Mouse (Mus musculus): ENCODE data around the gene Net1. TPM values are rescaled to one million over a fixed set of nuclear protein-coding genes. Genes with fewer than 3 reads are reported as not detected.
"Not testable (repeated sequence)": the region's sequence is repeated elsewhere in the genome, so short reads cannot be mapped to it uniquely, and the experiment has no call there.

The Net1 gene
- polyA plus RNA-seq, 1 experiment from 2014 or later = 101 TPM

- not testable (repeated sequence) for H3K27ac ChIP-seq; H3K4me1 ChIP-seq; H3K27me3 ChIP-seq (ENCODE audit: low read depth, poor library complexity, severe bottlenecking); DNase-seq (ENCODE audit: low spot score); H3K9me3 ChIP-seq (replicated peaks); H3K36me3 ChIP-seq; H3K4me3 ChIP-seq
- 83% methylated on average over 3 of the region's 3 CpGs for WGBS
These were observed 64.2 kb downstream of the Net1 start, which contains the start of gene Calm5 for GRCm38 (mm10) chr13:3853648-3854333. Gene Calm5 (plus strand): TSS chr13:3854173.

- DNase-seq (ENCODE audit: low spot score) = no peak
- H3K4me3 ChIP-seq = no peak overlapping the region
- H3K36me3 ChIP-seq = no peaks in the 10 kb centered on the region
- no peaks in the 10 kb centered on the region for H3K4me1 ChIP-seq
- WGBS = 80% methylated on average over 1 of the region's 1 CpGs
- no peaks in the 10 kb centered on the region for H3K9me3 ChIP-seq (replicated peaks)
- no peak overlapping the region for H3K27ac ChIP-seq
- H3K27me3 ChIP-seq (ENCODE audit: low read depth, poor library complexity, severe bottlenecking) = no peaks in the 10 kb centered on the region
These were observed 67.7 kb downstream of the Net1 start for GRCm38 (mm10) chr13:3850330-3850729.

- not testable (repeated sequence) for DNase-seq (ENCODE audit: low spot score); H3K36me3 ChIP-seq; H3K4me3 ChIP-seq; H3K27ac ChIP-seq; H3K27me3 ChIP-seq (ENCODE audit: low read depth, poor library complexity, severe bottlenecking); H3K4me1 ChIP-seq; H3K9me3 ChIP-seq (replicated peaks)
These were observed 77.4 kb downstream of the Net1 start for GRCm38 (mm10) chr13:3840662-3841061.

- H3K4me3 ChIP-seq; H3K9me3 ChIP-seq (replicated peaks); H3K27me3 ChIP-seq (ENCODE audit: low read depth, poor library complexity, severe bottlenecking); H3K27ac ChIP-seq; H3K36me3 ChIP-seq; H3K4me1 ChIP-seq; DNase-seq (ENCODE audit: low spot score): not testable (repeated sequence)
These were observed 80.7 kb downstream of the Net1 start, which contains the start of gene Calm4 for GRCm38 (mm10) chr13:3837312-3837807. Gene Calm4 (plus strand): TSS chr13:3837757.

GRCm38 (mm10) chr13:3833644-3834043, 84.4 kb downstream of the Net1 start:
- DNase-seq (ENCODE audit: low spot score); H3K4me3 ChIP-seq; H3K9me3 ChIP-seq (replicated peaks); H3K36me3 ChIP-seq; H3K27ac ChIP-seq; H3K27me3 ChIP-seq (ENCODE audit: low read depth, poor library complexity, severe bottlenecking); H3K4me1 ChIP-seq: not testable (repeated sequence)

- Histone ChIP-seq H3K27ac (no peak overlapping the region), H3K4me1 (no peaks in the 10 kb centered on the region), H3K36me3 (no peaks in the 10 kb centered on the region), H3K4me3 (no peak overlapping the region), H3K9me3 (replicated peaks) (no peaks in the 10 kb centered on the region), H3K27me3 (ENCODE audit: low read depth, poor library complexity, severe bottlenecking) (no peaks in the 10 kb centered on the region)
- no peak for DNase-seq (ENCODE audit: low spot score)
- WGBS = 71% methylated on average over 2 of the region's 2 CpGs
These were observed 85.6 kb downstream of the Net1 start for GRCm38 (mm10) chr13:3832450-3832849.

Small RNAs within 50 kb of the gene (microRNA-seq; reads per million reads assigned to microRNA genes)
- not detected for gene Gm22460

Other genes starting within 250 kb of the Net1 start
- gene Calml3, start 113.9 kb downstream of the Net1 start, polyA plus RNA-seq (2016; fragmentation: Nextera tagmentation; extraction: Ambion mirVana) = not detected in 2 replicates
- gene Calm4, start 80.5 kb downstream of the Net1 start, polyA plus RNA-seq (2016; fragmentation: Nextera tagmentation; extraction: Ambion mirVana) = not detected in 2 replicates
- gene Calm5, start 64.0 kb downstream of the Net1 start, polyA plus RNA-seq (2016; fragmentation: Nextera tagmentation; extraction: Ambion mirVana) = not detected in 2 replicates
- gene Tubal3, start 54 bp upstream of the Net1 start, polyA plus RNA-seq (2016; fragmentation: Nextera tagmentation; extraction: Ambion mirVana) = not detected in 2 replicates
- gene Ucn3, start 27.1 kb upstream of the Net1 start, polyA plus RNA-seq (2016; fragmentation: Nextera tagmentation; extraction: Ambion mirVana) = 0.09 TPM in 1 of 2 replicates, not detected in the other
- 0.18 TPM in 2 replicates for gene Akr1c14, start 130.8 kb upstream of the Net1 start, polyA plus RNA-seq (2016; fragmentation: Nextera tagmentation; extraction: Ambion mirVana)
- not detected in 2 replicates for gene Akr1c18, start 232.4 kb upstream of the Net1 start, polyA plus RNA-seq (2016; fragmentation: Nextera tagmentation; extraction: Ambion mirVana)

Measured in limb, embryonic 10.5 days (tissue).